Mouse (Mus musculus) forebrain, embryonic 14.5 days (tissue): ENCODE measurements around the gene Themis3. TPM values are rescaled to one million over a fixed set of nuclear protein-coding genes. Genes with fewer than 3 reads are reported as not detected.
"Not testable (repeated sequence)": the region's sequence is repeated elsewhere in the genome, so short reads cannot be mapped to it uniquely, and the experiment has no call there.

Source experiments
- ATAC-seq: fragments of 200-750 bp; cut with Nextera tagmentation; 2 replicates; pipeline ENCODE4 v1.8.0; 2017; ENCODE audit warnings: mild to moderate bottlenecking, moderate library complexity
- DNase-seq: peaks from one replicate; pipeline ENCODE4 v3.0.0-alpha.2; 2015; ENCODE audit warnings: low spot score
- H3K27ac ChIP-seq: fragments of 300-500 bp; sonication (generic); 2 replicates; pipeline ENCODE4 v1.5.1; 2014; ENCODE audit warnings: low read depth, mild to moderate bottlenecking, control low read depth, low read length, moderate library complexity
- H3K27me3 ChIP-seq: fragments of 300-500 bp; sonication (generic); replicated peaks from 2 replicates; pipeline ENCODE4 v1.6.1; 2014; ENCODE audit warnings: low read length, control low read depth, mixed read lengths; ENCODE audit not compliant: control insufficient read depth, insufficient read depth
- H3K36me3 ChIP-seq: fragments of 300-500 bp; sonication (generic); 2 replicates; pipeline ENCODE4 v1.6.1; 2014; ENCODE audit warnings: low read length, control low read depth; ENCODE audit not compliant: control insufficient read depth, insufficient read depth
- H3K4me1 ChIP-seq: fragments of 300-500 bp; sonication (generic); 2 replicates; pipeline ENCODE4 v1.6.1; 2014; ENCODE audit warnings: antibody characterized with exemption, low read length, control low read depth; ENCODE audit not compliant: control insufficient read depth, insufficient read depth
- H3K4me2 ChIP-seq: fragments of 300-500 bp; sonication (generic); 2 replicates; pipeline ENCODE4 v1.6.1; 2014; ENCODE audit warnings: mild to moderate bottlenecking, control low read depth, low read length
- H3K4me3 ChIP-seq: fragments of 300-500 bp; sonication (generic); 2 replicates; pipeline ENCODE4 v1.5.1; 2014; ENCODE audit warnings: low read depth, low read length, control low read depth
- H3K9ac ChIP-seq: fragments of 300-500 bp; sonication (generic); 2 replicates; pipeline ENCODE4 v1.6.1; 2014; ENCODE audit warnings: mild to moderate bottlenecking, low read length, control low read depth, moderate library complexity
- H3K9me3 ChIP-seq: fragments of 300-500 bp; sonication (generic); replicated peaks from 2 replicates; pipeline ENCODE4 v1.6.1; 2016; ENCODE audit warnings: low read length, control low read depth, mixed read lengths; ENCODE audit not compliant: control insufficient read depth
- WGBS: fragments of 180-500 bp; shearing (Covaris S2); extraction: QIAGEN DNeasy Blood & Tissue Kit; methylation state at CpG from one replicate; pipeline ENCODE4 v1.1.7; 2014; 5-methylcytosine and 5-hydroxymethylcytosine counted together
- polyA plus RNA-seq: library from polyadenylated mRNA; unstranded; fragments of >200 nt; fragmentation: Nextera tagmentation; extraction: Ambion mirVana; gene quantifications from 2 replicates; pipeline ENCODE4 v1.2.1, GENCODE M21; 2014

The Themis3 gene
- polyA plus RNA-seq, 1 experiment from 2014 or later, result not detected

GRCm38 (mm10) chr17:66564213-66564612, 30.2 kb downstream of the Themis3 start:
- 80% methylated on average over 7 of the region's 7 CpGs for WGBS
- Histone ChIP-seq H3K27ac (no peak overlapping the region), H3K4me2 (no peak overlapping the region), H3K9me3 (no peaks in the 10 kb centered on the region), H3K36me3 (no peaks in the 10 kb centered on the region), H3K9ac (no peak overlapping the region), H3K4me3 (no peak overlapping the region), H3K27me3 (no peaks in the 10 kb centered on the region), H3K4me1 (no peaks in the 10 kb centered on the region)
- DNase-seq (no peak), ATAC-seq (no peak)

GRCm38 (mm10) chr17:66563551-66563950, 30.9 kb downstream of the Themis3 start:
- Histone ChIP-seq H3K4me2 (no peak overlapping the region), H3K36me3 (no peaks in the 10 kb centered on the region), H3K9me3 (no peaks in the 10 kb centered on the region), H3K4me3 (no peak overlapping the region), H3K9ac (no peak overlapping the region), H3K4me1 (no peaks in the 10 kb centered on the region), H3K27ac (no peak overlapping the region), H3K27me3 (no peaks in the 10 kb centered on the region)
- no peak for ATAC-seq
- 65% methylated on average over 1 of the region's 1 CpGs for WGBS
- no peak for DNase-seq

- WGBS, result 85% methylated on average over 2 of the region's 2 CpGs
- DNase-seq, result no peak
- no peak for ATAC-seq
- Histone ChIP-seq H3K36me3 (no peaks in the 10 kb centered on the region), H3K27me3 (no peaks in the 10 kb centered on the region), H3K9ac (no peak overlapping the region), H3K4me1 (no peaks in the 10 kb centered on the region), H3K4me2 (no peak overlapping the region), H3K27ac (no peak overlapping the region), H3K4me3 (no peak overlapping the region), H3K9me3 (no peaks in the 10 kb centered on the region)
Measured at GRCm38 (mm10) chr17:66561380-66561779, 33.0 kb downstream of the Themis3 start.

- 91% methylated on average over 17 of the region's 17 CpGs for WGBS
- Histone ChIP-seq H3K36me3 (no peaks in the 10 kb centered on the region), H3K4me1 (no peaks in the 10 kb centered on the region), H3K4me2 (no peak overlapping the region), H3K9ac (no peak overlapping the region), H3K4me3 (no peak overlapping the region), H3K27ac (no peak overlapping the region), H3K27me3 (no peaks in the 10 kb centered on the region), H3K9me3 (no peaks in the 10 kb centered on the region)
- ATAC-seq (no peak), DNase-seq (no peak)
Measured at GRCm38 (mm10) chr17:66558404-66559317, 35.8 kb downstream of the Themis3 start.

- no peak for ATAC-seq
- H3K4me2 ChIP-seq, result no peak overlapping the region
- H3K27me3 ChIP-seq, result no peaks in the 10 kb centered on the region
- DNase-seq, result no peak
- H3K9ac ChIP-seq, result no peak overlapping the region
- H3K27ac ChIP-seq, result no peak overlapping the region
- WGBS, result 77% methylated on average over 4 of the region's 4 CpGs
- no peak overlapping the region for H3K4me3 ChIP-seq
- H3K9me3 ChIP-seq, result no peaks in the 10 kb centered on the region
- H3K36me3 ChIP-seq, result no peaks in the 10 kb centered on the region
- H3K4me1 ChIP-seq, result no peaks in the 10 kb centered on the region
Measured at GRCm38 (mm10) chr17:66552690-66553089, 41.7 kb downstream of the Themis3 start.

- H3K27ac ChIP-seq, result no peak overlapping the region
- H3K9me3 ChIP-seq, result no peaks in the 10 kb centered on the region
- no peak overlapping the region for H3K9ac ChIP-seq
- H3K36me3 ChIP-seq, result no peaks in the 10 kb centered on the region
- ATAC-seq, result no peak
- no peaks in the 10 kb centered on the region for H3K4me1 ChIP-seq
- H3K4me2 ChIP-seq, result no peak overlapping the region
- DNase-seq, result no peak
- WGBS, result 87% methylated on average over 5 of the region's 5 CpGs
- no peak overlapping the region for H3K4me3 ChIP-seq
- H3K27me3 ChIP-seq, result no peaks in the 10 kb centered on the region
Measured at GRCm38 (mm10) chr17:66550486-66550885, 43.9 kb downstream of the Themis3 start.

GRCm38 (mm10) chr17:66532285-66532684, 62.1 kb downstream of the Themis3 start:
- Histone ChIP-seq H3K27ac (no peak overlapping the region), H3K4me2 (no peak overlapping the region), H3K9me3 (peaks cover 6% of the 10 kb centered on the region; the same call in 1 of the 2 replicates), H3K27me3 (no peaks in the 10 kb centered on the region), H3K4me1 (no peaks in the 10 kb centered on the region), H3K4me3 (no peak overlapping the region), H3K9ac (no peak overlapping the region), H3K36me3 (no peaks in the 10 kb centered on the region)
- 94% methylated on average over 1 of the region's 1 CpGs for WGBS
- DNase-seq (no peak), ATAC-seq (no peak)

- Histone ChIP-seq H3K27me3 (no peaks in the 10 kb centered on the region), H3K4me1 (peaks cover 10% of the 10 kb centered on the region), H3K27ac (no peak overlapping the region), H3K4me2 (no peak overlapping the region), H3K9ac (no peak overlapping the region), H3K36me3 (no peaks in the 10 kb centered on the region), H3K9me3 (no peaks in the 10 kb centered on the region), H3K4me3 (no peak overlapping the region)
- WGBS, result 75% methylated on average over 5 of the region's 5 CpGs
- no peak for ATAC-seq
- no peak for DNase-seq
Measured at GRCm38 (mm10) chr17:66523396-66523795, 71.0 kb downstream of the Themis3 start.

GRCm38 (mm10) chr17:66522631-66523030, 71.8 kb downstream of the Themis3 start:
- H3K36me3 ChIP-seq, H3K9ac ChIP-seq, H3K27ac ChIP-seq, H3K27me3 ChIP-seq, H3K9me3 ChIP-seq, H3K4me3 ChIP-seq, ATAC-seq, DNase-seq, H3K4me2 ChIP-seq: not testable (repeated sequence)
- peaks cover 14% of the 10 kb centered on the region for H3K4me1 ChIP-seq
- 97% methylated on average over 1 of the region's 1 CpGs for WGBS
